Mouse (Mus musculus) hindbrain, embryonic 12.5 days (tissue): ENCODE results near the gene Efemp1. TPM values are rescaled to one million over a fixed set of nuclear protein-coding genes. Genes with fewer than 3 reads are reported as not detected.
A peak's percentile ranks its signal among the peaks of the same experiment; 100 is the strongest.

Experiments
- ATAC-seq: fragments of 200-750 bp; cut with Nextera tagmentation; 2 replicates; pipeline ENCODE4 v1.8.0; 2017; ENCODE audit warnings: moderate TSS enrichment; ENCODE audit not compliant: low FRiP score
- H3K27ac ChIP-seq: fragments of 300-500 bp; sonication (generic); 2 replicates; pipeline ENCODE4 v1.5.1; 2016; ENCODE audit warnings: mild to moderate bottlenecking
- H3K27me3 ChIP-seq: fragments of 300-500 bp; sonication (generic); 2 replicates; pipeline ENCODE4 v1.6.1; 2016; ENCODE audit warnings: mild to moderate bottlenecking
- H3K36me3 ChIP-seq: fragments of 300-500 bp; sonication (generic); 2 replicates; pipeline ENCODE4 v1.6.1; 2016; ENCODE audit warnings: mild to moderate bottlenecking
- H3K4me1 ChIP-seq: fragments of 300-500 bp; sonication (generic); 2 replicates; pipeline ENCODE4 v1.6.1; 2016
- H3K4me2 ChIP-seq: fragments of 300-500 bp; sonication (generic); replicated peaks from 2 replicates; pipeline ENCODE4 v1.6.1; 2016; ENCODE audit warnings: mild to moderate bottlenecking
- H3K4me3 ChIP-seq: fragments of 300-500 bp; sonication (generic); 2 replicates; pipeline ENCODE4 v1.5.1; 2016; ENCODE audit warnings: mild to moderate bottlenecking
- H3K9ac ChIP-seq: fragments of 300-500 bp; sonication (generic); 2 replicates; pipeline ENCODE4 v1.6.1; 2016; ENCODE audit warnings: mild to moderate bottlenecking, moderate library complexity
- H3K9me3 ChIP-seq: fragments of 300-500 bp; sonication (generic); replicated peaks from 2 replicates; pipeline ENCODE4 v1.6.1; 2016; ENCODE audit warnings: mild to moderate bottlenecking
- WGBS: fragments of 180-500 bp; shearing (Covaris S2); methylation state at CpG from one replicate; pipeline ENCODE4 v1.1.7; 2016; 5-methylcytosine and 5-hydroxymethylcytosine counted together
- polyA plus RNA-seq: library from polyadenylated mRNA; unstranded; fragments of >200 nt; fragmentation: Nextera tagmentation; extraction: Ambion mirVana; gene quantifications from 2 replicates; pipeline ENCODE4 v1.2.1, GENCODE M21; 2016

The Efemp1 gene
- polyA plus RNA-seq: 20.2 and 26.3 TPM in 2 replicates

DNA sequence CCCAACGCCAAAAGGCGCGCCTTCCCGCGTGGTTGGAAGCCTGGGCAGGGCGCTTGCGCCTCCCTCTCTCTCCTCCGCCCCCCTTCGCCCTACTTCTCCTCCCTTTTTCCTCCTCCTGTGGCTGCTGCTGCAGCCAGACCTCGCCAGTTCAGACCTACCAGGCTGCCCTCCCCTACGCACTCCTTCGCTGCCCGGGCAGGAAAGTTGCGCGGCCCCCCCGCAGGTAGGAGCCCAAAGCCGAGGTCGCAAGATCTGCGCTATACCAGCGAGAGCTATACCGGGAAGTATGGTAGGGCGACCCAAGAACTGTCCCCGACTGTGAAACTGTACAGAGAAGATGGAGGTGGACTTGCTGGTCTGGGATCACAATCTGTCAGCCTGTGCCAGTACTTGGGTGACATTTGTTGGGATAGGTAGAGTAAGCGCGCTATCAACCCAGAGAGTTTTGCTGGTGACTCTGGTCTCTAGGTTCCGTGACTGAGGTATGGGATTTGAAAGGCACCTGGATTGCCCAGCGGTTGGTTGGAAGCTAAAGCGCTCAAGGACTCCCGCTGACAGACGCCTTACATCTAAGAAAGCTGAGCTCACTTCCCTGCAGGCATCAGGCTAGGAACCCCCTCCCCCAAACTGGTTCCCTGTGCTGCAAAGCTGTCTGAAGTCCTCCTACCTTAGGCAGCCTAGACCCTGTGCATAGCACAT lies at the start of gene Efemp1:
Gene Efemp1 (plus strand): TSS at position 103 of the 699 bp plus-strand sequence.
- Histone ChIP-seq H3K4me2 (peak within 1 kb of the TSS; percentile 76), H3K9me3 (no peaks in the 10 kb centered on the region), H3K27me3 (peaks cover 26% of the 10 kb centered on the region), H3K36me3 (no peaks in the 10 kb centered on the region), H3K9ac (peak within 1 kb of the TSS; percentile 55), H3K27ac (no peak within 1 kb of the TSS), H3K4me3 (peak within 1 kb of the TSS; percentile 42), H3K4me1 (peaks cover 8% of the 10 kb centered on the region)
- peak; percentile 52 for ATAC-seq
- WGBS: under 1% methylated on average over 30 of the region's 30 CpGs

DNA sequence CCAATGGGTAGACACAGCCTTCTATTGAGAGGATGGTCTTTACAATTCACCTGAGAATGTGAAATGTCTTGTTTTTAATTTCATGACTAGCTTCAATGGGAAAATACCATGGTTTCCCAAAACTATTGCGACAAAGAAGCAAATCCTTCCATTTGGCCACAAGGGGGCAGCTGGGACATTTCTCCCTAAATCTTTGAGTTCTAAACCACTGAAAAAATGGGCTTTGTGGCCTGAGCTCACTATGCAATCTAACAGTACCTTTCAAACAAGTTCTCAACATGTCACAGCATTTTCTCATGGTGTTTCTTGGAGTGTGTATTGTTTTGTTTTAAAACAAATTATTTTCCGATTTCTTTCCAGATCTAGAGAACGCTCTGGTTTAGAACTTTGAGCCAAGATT lies 44.3 kb upstream of the Efemp1 start:
- Histone ChIP-seq H3K9me3 (no peaks in the 10 kb centered on the region), H3K4me2 (no peak overlapping the region), H3K9ac (no peak overlapping the region), H3K27me3 (no peaks in the 10 kb centered on the region), H3K36me3 (no peaks in the 10 kb centered on the region), H3K4me1 (no peaks in the 10 kb centered on the region), H3K27ac (no peak overlapping the region), H3K4me3 (no peak overlapping the region)
- WGBS: 61% methylated on average over 3 of the region's 3 CpGs
- no peak for ATAC-seq

DNA sequence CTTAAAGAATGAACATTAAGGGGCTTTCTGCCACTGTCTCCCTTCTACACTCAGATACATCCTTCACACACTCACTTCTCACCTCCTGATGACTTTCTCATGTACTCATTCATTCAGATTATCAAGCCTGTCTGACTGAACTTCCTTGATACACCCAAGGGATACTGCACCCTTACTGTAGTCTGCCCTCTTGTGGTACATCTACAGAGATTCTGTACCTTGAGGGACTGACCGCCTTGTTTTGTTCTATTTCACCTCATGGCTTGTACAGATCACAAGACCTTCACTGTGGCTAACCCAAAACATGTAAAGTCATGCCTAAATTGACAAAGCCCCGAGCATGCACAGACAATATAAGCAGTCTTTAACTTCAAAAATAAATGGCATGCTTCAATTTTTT lies 41.1 kb upstream of the Efemp1 start:
- ATAC-seq: no peak
- Histone ChIP-seq H3K27me3 (no peaks in the 10 kb centered on the region), H3K9me3 (no peaks in the 10 kb centered on the region), H3K27ac (no peak overlapping the region), H3K36me3 (no peaks in the 10 kb centered on the region), H3K9ac (no peak overlapping the region), H3K4me1 (no peaks in the 10 kb centered on the region), H3K4me2 (no peak overlapping the region), H3K4me3 (no peak overlapping the region)
- 80% methylated on average over 2 of the region's 2 CpGs for WGBS

DNA sequence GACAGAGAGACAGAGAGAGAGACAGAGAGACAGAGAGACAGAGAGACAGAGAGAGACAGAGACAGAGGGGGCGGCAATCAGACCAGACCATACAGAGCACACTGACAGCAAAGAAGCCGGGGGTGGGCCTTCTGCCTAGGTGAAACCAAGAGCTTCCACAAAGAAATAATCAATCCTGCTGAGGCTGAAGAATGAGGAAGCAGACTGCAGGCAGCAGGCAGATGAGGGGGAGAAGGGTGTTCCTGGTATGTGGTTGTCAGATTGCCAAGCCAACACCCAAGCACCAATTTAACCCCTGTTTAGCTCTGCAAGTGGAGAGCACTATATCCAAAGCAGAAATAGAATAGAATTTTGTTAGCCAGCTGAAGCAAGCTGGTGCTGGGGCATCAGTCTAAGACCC lies 40.4 kb upstream of the Efemp1 start:
- Histone ChIP-seq H3K36me3 (no peaks in the 10 kb centered on the region), H3K27ac (no peak overlapping the region), H3K4me2 (no peak overlapping the region), H3K4me3 (no peak overlapping the region), H3K4me1 (no peaks in the 10 kb centered on the region), H3K27me3 (no peaks in the 10 kb centered on the region), H3K9ac (no peak overlapping the region), H3K9me3 (no peaks in the 10 kb centered on the region)
- 60% methylated on average over 2 of the region's 2 CpGs for WGBS
- no peak for ATAC-seq

DNA sequence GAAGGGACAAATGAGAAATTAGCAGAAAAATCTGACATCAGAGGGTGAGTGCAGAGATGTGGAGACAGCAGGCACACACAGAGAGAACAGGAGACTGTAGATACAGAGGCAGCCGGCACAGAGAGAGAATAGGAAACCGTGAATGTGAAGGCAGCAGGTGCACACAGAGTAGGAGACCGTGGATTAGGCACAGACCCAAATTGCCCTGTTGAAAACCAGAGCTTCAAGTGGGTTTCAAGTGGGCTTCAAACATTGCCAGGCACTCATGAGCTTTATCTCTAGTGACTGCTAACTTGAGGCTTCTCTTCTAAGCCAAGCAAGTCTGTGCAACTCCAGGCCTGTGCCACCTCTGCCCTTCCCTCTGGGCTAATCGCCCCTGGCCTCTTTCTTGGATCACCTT lies 35.6 kb upstream of the Efemp1 start:
- Histone ChIP-seq H3K27me3 (no peaks in the 10 kb centered on the region), H3K4me2 (no peak overlapping the region), H3K4me3 (no peak overlapping the region), H3K9ac (no peak overlapping the region), H3K9me3 (no peaks in the 10 kb centered on the region), H3K36me3 (no peaks in the 10 kb centered on the region), H3K4me1 (no peaks in the 10 kb centered on the region), H3K27ac (no peak overlapping the region)
- ATAC-seq: no peak
- WGBS: 74% methylated on average over 4 of the region's 4 CpGs

DNA sequence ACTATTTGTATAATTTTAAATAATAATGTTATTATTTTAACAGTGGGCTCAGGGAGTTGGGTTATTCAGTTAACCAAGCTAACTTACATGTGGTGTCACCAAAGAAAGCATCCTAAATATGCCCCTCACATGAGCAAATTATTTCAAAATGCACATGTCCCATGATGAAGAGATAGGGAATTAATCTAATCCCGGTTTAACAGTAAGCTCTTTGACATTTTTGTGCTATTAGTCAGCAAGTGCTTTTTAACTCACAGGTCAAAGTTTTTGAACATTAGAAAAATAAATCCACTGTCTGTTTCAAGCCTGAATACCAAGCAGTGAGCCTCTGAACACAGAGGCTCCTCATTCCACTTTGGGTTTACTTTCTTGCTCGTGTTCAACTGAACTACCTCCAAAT lies 26.1 kb upstream of the Efemp1 start:
- H3K27me3 ChIP-seq: no peaks in the 10 kb centered on the region
- no peak overlapping the region for H3K9ac ChIP-seq
- 83% methylated on average over 2 of the region's 2 CpGs for WGBS
- H3K27ac ChIP-seq: no peak overlapping the region
- no peak overlapping the region for H3K4me3 ChIP-seq
- H3K4me2 ChIP-seq: no peak overlapping the region
- H3K36me3 ChIP-seq: no peaks in the 10 kb centered on the region
- ATAC-seq: no peak
- no peaks in the 10 kb centered on the region for H3K9me3 ChIP-seq
- no peaks in the 10 kb centered on the region for H3K4me1 ChIP-seq

DNA sequence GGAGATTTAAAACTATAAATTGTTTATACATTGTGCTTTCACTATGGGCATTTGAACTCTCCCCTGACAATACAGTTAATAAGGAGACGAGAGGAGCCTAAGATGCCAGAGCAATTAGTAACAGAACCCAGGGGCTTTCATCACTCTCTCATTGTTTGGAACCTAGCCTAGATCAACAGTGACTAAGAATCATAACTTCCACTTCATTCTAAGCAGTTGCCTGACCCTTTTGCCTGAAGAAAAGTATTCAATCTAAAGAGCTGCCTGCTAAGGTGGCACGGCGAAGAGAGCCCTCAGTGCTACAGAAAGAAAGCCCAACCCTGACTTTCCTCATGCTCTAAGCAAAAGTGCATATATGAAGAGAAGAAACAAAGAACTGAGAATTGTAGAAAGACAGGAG lies 19.2 kb upstream of the Efemp1 start:
- H3K4me1 ChIP-seq: no peaks in the 10 kb centered on the region
- ATAC-seq: no peak
- H3K9me3 ChIP-seq: no peaks in the 10 kb centered on the region
- 62% methylated on average over 3 of the region's 3 CpGs for WGBS
- H3K9ac ChIP-seq: no peak overlapping the region
- no peaks in the 10 kb centered on the region for H3K36me3 ChIP-seq
- no peak overlapping the region for H3K4me2 ChIP-seq
- no peak overlapping the region for H3K4me3 ChIP-seq
- no peaks in the 10 kb centered on the region for H3K27me3 ChIP-seq
- H3K27ac ChIP-seq: no peak overlapping the region

DNA sequence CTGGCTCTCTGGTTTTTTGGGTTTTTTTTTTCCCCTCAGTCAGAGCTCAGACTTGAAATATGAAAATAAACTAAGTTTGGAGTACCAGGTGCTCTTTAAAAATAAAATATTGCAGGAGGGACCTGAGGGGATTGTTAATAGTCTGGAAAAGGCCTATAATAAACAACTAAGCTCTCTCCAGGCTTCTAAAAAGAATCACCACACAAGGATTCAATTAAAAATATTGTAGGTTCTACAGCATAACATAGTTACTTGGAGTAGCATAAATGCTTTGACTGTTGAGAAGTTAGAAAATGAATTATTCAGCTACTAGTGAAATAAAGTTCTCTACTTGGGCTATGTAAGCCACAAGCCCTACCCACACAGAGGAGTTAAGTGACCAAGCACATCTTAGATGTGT lies 17.9 kb upstream of the Efemp1 start:
- Histone ChIP-seq H3K27me3 (no peaks in the 10 kb centered on the region), H3K27ac (no peak overlapping the region), H3K4me2 (no peak overlapping the region), H3K4me3 (no peak overlapping the region), H3K9ac (no peak overlapping the region), H3K9me3 (no peaks in the 10 kb centered on the region), H3K36me3 (no peaks in the 10 kb centered on the region), H3K4me1 (no peaks in the 10 kb centered on the region)
- ATAC-seq: no peak

DNA sequence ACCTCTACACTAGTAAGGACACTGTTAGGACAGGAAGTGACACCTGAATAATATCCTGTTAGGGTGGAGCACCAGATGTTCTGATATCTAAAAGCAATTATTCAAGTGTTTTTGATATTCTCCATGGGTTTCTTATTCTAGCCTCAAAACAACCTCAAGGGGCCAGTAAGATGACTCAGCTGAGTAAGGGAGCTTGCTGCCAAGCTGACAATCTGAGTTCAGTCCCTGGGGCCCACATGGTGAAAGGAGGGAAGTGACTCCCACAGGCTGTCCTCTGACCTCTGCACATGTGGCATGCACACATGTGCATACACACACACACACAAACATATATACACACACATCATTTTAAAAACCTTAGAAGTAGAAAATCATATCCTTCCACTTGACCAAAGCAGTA lies 3.2 kb upstream of the Efemp1 start:
- Histone ChIP-seq H3K27ac (no peak overlapping the region), H3K27me3 (peaks cover 26% of the 10 kb centered on the region), H3K4me1 (peaks cover 8% of the 10 kb centered on the region), H3K36me3 (no peaks in the 10 kb centered on the region), H3K4me3 (no peak overlapping the region), H3K4me2 (no peak overlapping the region), H3K9me3 (no peaks in the 10 kb centered on the region), H3K9ac (no peak overlapping the region)
- no peak for ATAC-seq

DNA sequence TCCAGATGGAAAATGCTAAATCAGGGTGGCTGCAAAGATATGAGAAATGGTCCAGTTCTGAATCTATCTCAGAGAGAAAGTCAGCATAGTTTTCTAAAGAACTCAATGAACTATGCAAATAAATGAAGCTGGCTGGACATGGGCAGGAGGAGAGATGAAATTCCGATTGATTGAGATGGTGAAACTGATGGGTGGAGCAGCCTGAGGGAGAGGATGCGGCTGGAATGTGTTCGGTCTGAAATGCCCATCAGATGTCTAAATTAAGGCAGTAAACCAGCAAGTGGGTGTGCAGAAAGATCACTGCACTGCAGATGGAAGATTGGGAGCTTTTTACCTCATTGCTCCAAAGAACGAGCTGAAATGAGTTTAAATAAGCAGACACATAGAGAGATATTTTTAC lies 1.4 kb upstream of the Efemp1 start:
- H3K4me2 ChIP-seq: no peak overlapping the region
- ATAC-seq: no peak
- H3K36me3 ChIP-seq: no peaks in the 10 kb centered on the region
- peaks cover 26% of the 10 kb centered on the region for H3K27me3 ChIP-seq
- H3K9me3 ChIP-seq: no peaks in the 10 kb centered on the region
- no peak overlapping the region for H3K4me3 ChIP-seq
- 81% methylated on average over 4 of the region's 4 CpGs for WGBS
- H3K27ac ChIP-seq: no peak overlapping the region
- H3K9ac ChIP-seq: no peak overlapping the region
- H3K4me1 ChIP-seq: peaks cover 8% of the 10 kb centered on the region

DNA sequence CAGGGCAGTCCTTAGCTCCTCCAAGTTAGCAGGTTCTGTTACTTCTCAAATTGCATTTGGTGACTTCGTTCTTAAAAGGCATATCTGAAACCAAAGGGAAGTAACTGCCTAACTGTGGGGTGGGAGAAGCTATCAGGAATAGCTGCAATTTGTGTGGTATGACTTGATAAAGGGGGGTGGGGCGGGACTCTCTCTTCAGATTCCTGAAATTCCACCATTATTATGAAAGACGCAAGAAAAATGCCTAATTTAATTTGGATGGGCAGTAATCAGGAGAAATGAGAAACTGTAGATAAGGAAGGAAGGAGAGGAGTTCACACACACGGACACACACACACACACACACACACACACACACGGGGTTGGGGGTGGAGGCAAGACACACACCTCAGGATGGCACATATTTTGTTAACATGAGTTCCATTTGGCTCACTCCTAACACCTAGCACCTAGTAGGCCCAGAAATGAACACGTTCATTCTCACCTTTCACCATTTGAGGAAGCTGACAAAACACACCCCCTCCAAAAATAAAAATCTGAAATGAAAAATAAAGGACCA lies 564 bp upstream of the Efemp1 start:
- Histone ChIP-seq H3K27ac (no peak overlapping the region), H3K4me1 (peaks cover 8% of the 10 kb centered on the region), H3K4me2 (peak overlapping the region; percentile 76), H3K4me3 (peak overlapping the region; percentile 42), H3K9ac (no peak overlapping the region), H3K9me3 (no peaks in the 10 kb centered on the region), H3K36me3 (no peaks in the 10 kb centered on the region), H3K27me3 (peaks cover 26% of the 10 kb centered on the region)
- no peak for ATAC-seq
- WGBS: 36% methylated on average over 6 of the region's 6 CpGs

DNA sequence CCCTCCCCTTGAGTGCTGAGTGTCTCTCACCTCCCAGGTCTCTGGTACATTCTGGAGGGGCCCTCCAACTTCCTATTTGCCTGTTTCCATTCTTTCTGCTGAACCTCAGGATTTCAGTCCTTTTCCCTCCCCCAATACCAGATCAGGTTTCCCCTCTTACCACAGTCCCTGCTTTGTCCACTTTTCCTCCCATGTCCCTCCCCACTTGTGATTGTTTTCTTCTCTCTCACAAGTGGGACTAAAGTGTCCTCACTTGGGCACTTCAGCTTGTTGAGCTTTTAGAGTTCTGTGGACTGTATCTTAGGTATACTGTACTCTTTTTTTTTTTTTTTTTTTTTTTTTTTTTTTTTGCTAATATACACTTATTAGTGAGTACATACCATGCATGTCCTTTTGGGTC lies 6.1 kb downstream of the Efemp1 start:
- H3K9me3 ChIP-seq: no peaks in the 10 kb centered on the region
- ATAC-seq: no peak
- H3K4me3 ChIP-seq: no peak overlapping the region
- no peaks in the 10 kb centered on the region for H3K4me1 ChIP-seq
- H3K27ac ChIP-seq: no peak overlapping the region
- 0 out of 2 replicates have a peak, but pooled peaks cover under 1% of the 10 kb centered on the region for H3K27me3 ChIP-seq
- no peak overlapping the region for H3K4me2 ChIP-seq
- no peak overlapping the region for H3K9ac ChIP-seq
- no peaks in the 10 kb centered on the region for H3K36me3 ChIP-seq

DNA sequence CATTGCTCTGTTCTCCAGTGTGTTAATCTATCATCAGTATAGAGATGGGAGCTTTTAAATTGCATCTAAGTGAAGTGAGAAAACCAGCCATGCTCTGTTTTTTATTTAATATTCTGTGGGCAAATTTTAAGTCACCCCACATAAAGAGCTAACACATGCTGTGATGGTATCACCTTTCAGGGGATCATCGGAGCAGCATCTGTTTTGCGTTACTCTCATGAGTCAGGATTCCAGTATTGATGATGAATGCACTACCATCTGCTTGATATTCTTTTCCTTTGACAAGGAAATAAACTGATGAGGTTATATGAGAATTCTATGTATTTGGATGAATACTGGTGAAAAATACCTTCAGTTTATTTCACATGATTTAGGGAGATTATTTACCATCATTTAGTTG lies 16.1 kb downstream of the Efemp1 start:
- no peak for ATAC-seq
- Histone ChIP-seq H3K4me1 (no peaks in the 10 kb centered on the region), H3K4me2 (no peak overlapping the region), H3K27ac (no peak overlapping the region), H3K36me3 (no peaks in the 10 kb centered on the region), H3K9me3 (no peaks in the 10 kb centered on the region), H3K9ac (no peak overlapping the region), H3K4me3 (no peak overlapping the region), H3K27me3 (no peaks in the 10 kb centered on the region)
- WGBS: 63% methylated on average over 2 of the region's 2 CpGs
